Mouse (Mus musculus): Measurements from ENCODE around the gene Atp2c1.

DNA sequence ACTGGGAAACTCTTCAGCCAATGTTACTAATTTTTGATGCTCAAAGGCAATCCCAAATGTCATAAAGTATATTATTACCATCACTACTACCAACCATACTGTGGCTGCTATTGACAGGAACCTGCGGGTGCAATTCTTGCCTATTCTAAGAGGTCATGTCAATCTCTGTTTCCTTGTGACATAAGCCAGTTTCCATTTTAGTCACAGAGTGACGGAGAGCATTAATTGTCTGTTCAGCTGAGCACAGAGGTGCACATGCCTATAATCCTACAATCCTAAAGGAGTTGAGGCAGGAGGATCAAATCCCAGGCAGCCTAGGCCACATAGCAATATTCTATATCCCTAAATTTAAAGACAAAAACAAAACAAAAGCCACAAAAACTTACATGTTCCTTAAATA, 164.9 kb downstream of the Atp2c1 start:
- TF ChIP-seq CTCF (IDR thresholded peaks at IDR 0.05; ENCODE audit: low read depth), result no peak
- TF ChIP-seq EP300 (optimal IDR thresholded peaks at IDR 0.05), result no peak
